Mouse (Mus musculus) liver, embryonic 15.5 days (tissue): Measurements from ENCODE around the gene Gm11985. TPM values are rescaled to one million over a fixed set of nuclear protein-coding genes. Genes with fewer than 3 reads are reported as not detected.

Source experiments
- ATAC-seq: fragments of 200-750 bp; cut with Nextera tagmentation; 2 replicates; pipeline ENCODE4 v1.8.0; 2017; ENCODE audit warnings: moderate number of reproducible peaks, mild to moderate bottlenecking, moderate library complexity; ENCODE audit not compliant: insufficient read depth
- H3K27ac ChIP-seq: fragments of 300-500 bp; sonication (generic); replicated peaks from 2 replicates; pipeline ENCODE4 v1.5.1; 2015; ENCODE audit warnings: mild to moderate bottlenecking, inconsistent platforms
- H3K27me3 ChIP-seq: fragments of 300-500 bp; sonication (generic); 2 replicates; pipeline ENCODE4 v1.6.1; 2015; ENCODE audit warnings: mild to moderate bottlenecking, inconsistent platforms
- H3K36me3 ChIP-seq: fragments of 300-500 bp; sonication (generic); replicated peaks from 2 replicates; pipeline ENCODE4 v1.6.1; 2015; ENCODE audit warnings: moderate library complexity, mild to moderate bottlenecking, inconsistent platforms
- H3K4me1 ChIP-seq: fragments of 300-500 bp; sonication (generic); replicated peaks from 2 replicates; pipeline ENCODE4 v1.6.1; 2015; ENCODE audit warnings: inconsistent platforms
- H3K4me2 ChIP-seq: fragments of 300-500 bp; sonication (generic); 2 replicates; pipeline ENCODE4 v1.6.1; 2015; ENCODE audit warnings: moderate library complexity, mild to moderate bottlenecking, inconsistent platforms
- H3K4me3 ChIP-seq: fragments of 300-500 bp; sonication (generic); replicated peaks from 2 replicates; pipeline ENCODE4 v1.5.1; 2015; ENCODE audit warnings: mild to moderate bottlenecking, inconsistent platforms
- H3K9ac ChIP-seq: fragments of 300-500 bp; sonication (generic); 2 replicates; pipeline ENCODE4 v1.6.1; 2015; ENCODE audit warnings: moderate library complexity, mild to moderate bottlenecking, inconsistent platforms
- H3K9me3 ChIP-seq: fragments of 300-500 bp; sonication (generic); replicated peaks from 2 replicates; pipeline ENCODE4 v1.6.1; 2016; ENCODE audit warnings: inconsistent platforms
- WGBS: fragments of 180-500 bp; shearing (Covaris S2); methylation state at CpG from one replicate; pipeline ENCODE4 v1.1.7; 2015; ENCODE audit warnings: mixed read lengths; ENCODE audit not compliant: insufficient replicate concordance; 5-methylcytosine and 5-hydroxymethylcytosine counted together
- polyA plus RNA-seq: library from polyadenylated mRNA; unstranded; fragments of >200 nt; fragmentation: Nextera tagmentation; extraction: Ambion mirVana; gene quantifications from 2 replicates; pipeline ENCODE4 v1.2.1, GENCODE M21; 2015

Gm11985 gene
- polyA plus RNA-seq, 1 experiment from 2014 or later, result not detected

DNA sequence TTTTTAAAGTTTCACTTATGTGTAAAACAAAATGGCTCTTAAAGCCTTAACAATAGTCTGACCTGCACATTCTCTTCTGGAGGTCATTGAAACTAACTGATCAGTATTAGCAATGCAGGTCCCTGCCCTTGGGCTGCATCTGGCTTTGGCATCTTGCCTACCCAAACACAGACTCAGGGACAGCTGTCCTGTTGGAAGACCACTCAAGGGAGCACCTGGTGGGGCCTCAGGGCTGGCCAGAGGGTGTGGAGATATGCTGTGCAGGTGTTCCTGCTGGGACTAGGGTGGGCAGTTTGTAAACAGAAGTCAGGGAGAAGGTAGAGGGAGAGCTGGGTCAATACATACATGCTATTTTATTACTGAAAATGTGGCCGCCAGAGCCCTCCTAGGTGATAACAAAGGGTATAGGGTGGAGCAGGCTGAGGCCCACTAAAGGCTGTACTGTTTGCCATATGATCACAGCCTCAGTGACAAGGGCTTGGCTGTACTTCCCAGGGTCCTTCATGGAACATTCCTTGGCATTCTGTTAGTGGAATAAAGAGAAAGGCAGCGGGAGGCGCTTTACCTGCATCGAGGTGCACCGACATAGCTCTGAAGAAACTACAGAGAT, 52.0 kb downstream of the Gm11985 start:
- Histone ChIP-seq H3K4me1 (peaks cover 9% of the 10 kb centered on the region), H3K9me3 (no peaks in the 10 kb centered on the region), H3K27me3 (no peaks in the 10 kb centered on the region), H3K4me2 (no peak overlapping the region), H3K36me3 (no peaks in the 10 kb centered on the region), H3K9ac (no peak overlapping the region), H3K27ac (no peak overlapping the region), H3K4me3 (no peak overlapping the region)
- ATAC-seq, result no peak
- 75% methylated on average over 5 of the region's 5 CpGs for WGBS

DNA sequence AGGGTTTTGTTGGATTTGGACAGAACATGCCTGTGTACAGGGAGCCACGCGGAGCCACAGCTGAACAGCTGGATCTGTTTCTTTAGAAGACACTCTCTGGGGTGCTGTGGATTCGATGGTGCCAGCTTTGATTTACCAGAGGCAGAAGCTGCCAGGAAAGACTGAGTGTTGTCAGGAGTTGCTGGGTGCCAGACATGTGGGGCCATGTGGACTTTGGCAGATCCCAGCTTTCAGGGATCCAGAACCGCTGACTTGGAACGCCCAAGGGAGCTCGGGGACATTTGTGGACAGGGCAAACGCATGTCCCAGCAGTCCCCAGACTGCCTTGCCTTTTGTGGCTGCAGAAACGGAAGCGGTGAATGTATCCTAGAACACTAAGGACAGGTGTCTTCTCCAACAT, 52.6 kb downstream of the Gm11985 start:
- H3K9me3 ChIP-seq, result no peaks in the 10 kb centered on the region
- no peak overlapping the region for H3K4me2 ChIP-seq
- ATAC-seq, result no peak
- no peak overlapping the region for H3K9ac ChIP-seq
- no peak overlapping the region for H3K27ac ChIP-seq
- peaks cover 9% of the 10 kb centered on the region for H3K4me1 ChIP-seq
- no peak overlapping the region for H3K4me3 ChIP-seq
- no peaks in the 10 kb centered on the region for H3K36me3 ChIP-seq
- WGBS, result 70% methylated on average over 9 of the region's 9 CpGs
- no peaks in the 10 kb centered on the region for H3K27me3 ChIP-seq

- WGBS, result 69% methylated on average over 6 of the region's 6 CpGs
- no peaks in the 10 kb centered on the region for H3K27me3 ChIP-seq
- no peak overlapping the region for H3K27ac ChIP-seq
- H3K4me1 ChIP-seq, result peaks cover 9% of the 10 kb centered on the region
- no peaks in the 10 kb centered on the region for H3K9me3 ChIP-seq
- no peak overlapping the region for H3K4me2 ChIP-seq
- H3K4me3 ChIP-seq, result no peak overlapping the region
- no peak overlapping the region for H3K9ac ChIP-seq
- ATAC-seq, result no peak
- no peaks in the 10 kb centered on the region for H3K36me3 ChIP-seq
These were observed 53.1 kb downstream of the Gm11985 start for GRCm38 (mm10) chr11:7135301-7135700.

DNA sequence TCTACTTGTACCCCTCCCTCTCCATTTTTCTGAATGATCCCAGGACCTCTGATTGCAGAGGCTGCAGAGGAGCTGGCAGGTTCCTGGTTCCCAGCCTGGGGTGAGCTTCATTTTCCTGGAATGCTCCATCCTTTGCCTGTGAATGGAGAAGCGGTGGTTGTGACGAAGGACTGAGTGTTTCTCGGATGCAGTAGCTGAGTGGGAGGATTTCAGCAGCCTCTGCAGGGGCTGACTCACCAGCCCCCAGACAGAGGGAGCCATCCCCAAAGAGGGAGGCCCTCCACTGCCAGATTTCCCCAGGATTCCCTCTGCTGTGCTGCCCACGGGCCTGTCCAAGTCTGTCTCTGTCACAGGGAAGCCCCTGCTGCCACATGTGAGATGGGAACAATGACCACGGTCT, 54.0 kb downstream of the Gm11985 start:
- peaks cover 9% of the 10 kb centered on the region for H3K4me1 ChIP-seq
- 64% methylated on average over 5 of the region's 5 CpGs for WGBS
- H3K9me3 ChIP-seq, result no peaks in the 10 kb centered on the region
- no peak overlapping the region for H3K9ac ChIP-seq
- no peak overlapping the region for H3K4me3 ChIP-seq
- H3K27me3 ChIP-seq, result no peaks in the 10 kb centered on the region
- no peak for ATAC-seq
- no peaks in the 10 kb centered on the region for H3K36me3 ChIP-seq
- H3K4me2 ChIP-seq, result no peak overlapping the region
- H3K27ac ChIP-seq, result no peak overlapping the region

DNA sequence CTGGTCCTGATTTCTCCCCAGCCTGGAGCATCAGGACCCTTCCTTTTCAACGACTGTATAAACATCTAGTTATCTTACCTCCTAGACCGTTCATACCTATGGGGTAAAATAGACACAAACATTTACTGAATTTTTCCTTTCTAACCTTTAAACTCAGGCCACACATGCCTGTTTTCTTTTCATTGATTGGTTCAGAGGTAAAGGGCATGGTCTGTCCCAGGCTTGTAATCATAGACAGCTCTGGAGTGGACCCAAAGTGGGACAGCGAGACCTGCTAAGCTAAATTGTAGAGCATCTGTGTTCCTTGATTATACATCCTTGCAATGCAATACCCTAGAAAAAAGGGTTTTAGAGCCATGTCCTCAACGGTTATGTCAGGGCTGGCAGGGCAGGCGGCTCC, 54.6 kb downstream of the Gm11985 start:
- WGBS, result 59% methylated on average over 5 of the region's 5 CpGs
- H3K27ac ChIP-seq, result no peak overlapping the region

More for the DNA sequence above, 54.6 kb downstream of the Gm11985 start:
- H3K4me2 ChIP-seq, result no peak overlapping the region
- H3K9ac ChIP-seq, result no peak overlapping the region
- H3K36me3 ChIP-seq, result no peaks in the 10 kb centered on the region
- H3K9me3 ChIP-seq, result no peaks in the 10 kb centered on the region
- no peak overlapping the region for H3K4me3 ChIP-seq
- H3K27me3 ChIP-seq, result no peaks in the 10 kb centered on the region
- H3K4me1 ChIP-seq, result peaks cover 9% of the 10 kb centered on the region
- ATAC-seq, result 0 out of 2 replicates have a peak, but pooled peaks have one; percentile 40

Other genes starting within 250 kb of the Gm11985 start
- 0.07 and 0.17 TPM in 2 replicates for gene Adcy1, start 125.1 kb downstream of the Gm11985 start, polyA plus RNA-seq
- gene Igfbp1, start 9.2 kb upstream of the Gm11985 start, polyA plus RNA-seq, result 170 and 287 TPM in 2 replicates
- 18.9 and 19.5 TPM in 2 replicates for gene Igfbp3, start 25.4 kb upstream of the Gm11985 start, polyA plus RNA-seq